Mouse (Mus musculus): ENCODE data around the gene Gm11361.

The Gm11361 gene

GRCm38 (mm10) chr13:28257228-28257627 lies at the start of gene Gm11361:
Gm11361 (plus strand) TSS chr13:28257528.
- no peak for DNase-seq (ENCODE audit: low spot score in 2 of 2)

- no peak for DNase-seq (ENCODE audit: low spot score in 2 of 2)
Measured at GRCm38 (mm10) chr13:28264399-28264798, 7.1 kb downstream of the Gm11361 start.

GRCm38 (mm10) chr13:28287368-28287767 lies 30.0 kb downstream of the Gm11361 start:
- DNase-seq (ENCODE audit: low spot score in 2 of 2), result no peak

- DNase-seq (ENCODE audit: low spot score in 2 of 2), result no peak
Measured at GRCm38 (mm10) chr13:28294272-28294671, 36.9 kb downstream of the Gm11361 start.

- no peak for DNase-seq (ENCODE audit: low spot score in 2 of 2)
Measured at GRCm38 (mm10) chr13:28294757-28295361, 37.5 kb downstream of the Gm11361 start.

GRCm38 (mm10) chr13:28295492-28295891 lies 38.2 kb downstream of the Gm11361 start:
- DNase-seq (ENCODE audit: low spot score in 2 of 2), result no peak

GRCm38 (mm10) chr13:28297098-28297497 lies 39.8 kb downstream of the Gm11361 start:
- no peak for DNase-seq (ENCODE audit: low spot score in 2 of 2)

GRCm38 (mm10) chr13:28297577-28297976 lies 40.2 kb downstream of the Gm11361 start:
- DNase-seq (ENCODE audit: low spot score in 2 of 2), result no peak

Measured in urinary bladder, postnatal 4 days (tissue).